Mouse (Mus musculus) ovary, postnatal 10 days (tissue): ENCODE measurements around the gene Wdr86.

ENCODE experiments used
- DNase-seq: peaks from one replicate; pipeline ENCODE4 v3.0.0; 2022; ENCODE audit warnings: low spot score

Wdr86 gene

DNA sequence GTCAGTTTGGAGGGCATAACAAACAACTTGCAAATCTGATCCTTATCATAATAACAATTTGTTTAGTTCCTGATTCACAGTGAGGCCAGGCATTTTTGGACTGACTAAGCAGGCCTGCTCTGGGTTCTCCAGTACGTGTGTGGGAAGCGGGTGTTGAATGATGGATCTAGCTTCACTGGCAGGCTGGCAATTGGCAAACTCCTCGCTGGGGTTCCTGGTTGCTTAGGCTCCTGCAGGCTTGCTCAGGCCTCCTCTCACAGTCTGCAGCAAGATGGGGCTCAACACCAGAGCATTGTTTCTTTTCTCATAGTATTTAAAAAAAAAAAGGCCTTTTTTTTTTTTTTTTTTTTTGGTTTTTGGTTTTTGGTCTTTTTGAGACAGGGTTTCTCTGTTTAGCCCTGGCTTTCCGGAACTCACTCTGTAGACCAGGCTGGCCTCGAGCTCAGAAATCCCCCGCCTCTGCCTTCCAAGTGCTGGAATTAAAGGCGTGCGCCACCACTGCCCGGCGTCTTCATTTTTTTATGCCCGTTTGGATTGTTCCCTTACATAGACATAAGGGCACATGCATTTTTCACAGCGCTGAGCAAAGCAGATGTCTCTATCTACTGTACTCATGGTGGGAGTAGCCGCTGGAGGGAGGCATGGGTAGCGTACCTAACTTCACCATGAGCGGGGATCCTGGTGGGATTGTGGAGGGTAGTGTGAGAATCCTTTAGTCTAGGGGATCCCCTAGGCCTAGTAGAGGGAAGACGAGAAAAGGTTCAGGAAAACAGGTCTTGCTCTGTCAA, 45.8 kb downstream of the Wdr86 start:
- peak; percentile 25 for DNase-seq

GRCm38 (mm10) chr5:24681436-24681835, 49.1 kb downstream of the Wdr86 start:
- no peak for DNase-seq

DNA sequence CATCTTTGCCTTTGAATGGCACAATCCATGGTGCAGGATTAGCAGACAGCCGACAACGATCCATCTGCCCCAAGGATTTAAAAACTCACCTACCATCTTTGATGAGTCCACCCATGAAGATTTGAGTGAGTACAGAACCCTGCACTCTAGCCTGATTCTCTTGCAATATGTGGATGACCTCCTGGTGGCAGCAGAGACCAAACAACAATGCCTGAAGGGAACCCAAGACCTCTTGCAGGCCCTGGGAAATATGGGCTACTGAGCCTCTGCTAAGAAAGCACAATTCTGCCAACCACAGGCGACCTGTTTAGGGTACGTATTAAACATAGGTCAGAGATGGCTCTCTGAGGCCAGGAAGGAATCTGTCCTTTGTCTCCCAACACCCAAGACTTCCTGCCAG, 56.3 kb downstream of the Wdr86 start:
- DNase-seq: peak; percentile 78
